Mouse (Mus musculus): Measurements from ENCODE around the gene Ank3. TPM values are rescaled to one million over a fixed set of nuclear protein-coding genes. Genes with fewer than 3 reads are reported as not detected.

The Ank3 gene
- polyA plus RNA-seq, 1 experiment, result 1.2 TPM

DNA sequence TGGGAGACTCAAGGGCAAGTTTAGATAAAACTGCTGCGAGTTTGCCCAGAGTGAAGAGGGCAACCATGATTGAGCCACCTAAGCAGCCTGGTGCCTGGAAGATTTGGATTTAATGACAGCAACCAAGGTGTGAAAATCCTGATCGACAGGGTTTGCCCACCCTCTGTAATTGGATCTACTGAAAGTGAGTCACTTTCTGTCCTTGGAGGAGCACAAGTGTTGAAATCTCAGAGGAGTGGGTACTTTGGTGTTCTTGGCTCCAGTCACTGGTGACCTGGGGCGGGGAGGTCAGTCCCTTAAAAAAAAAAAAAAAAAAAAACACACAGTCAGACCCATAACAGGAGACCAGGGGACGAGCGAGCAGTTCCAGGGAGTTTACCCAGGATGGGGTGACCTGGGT lies 624.0 kb downstream of the Ank3 start:
- Histone ChIP-seq H3K36me3 (ENCODE audit: control insufficient read depth, insufficient read depth, low read length) (no peaks in the 10 kb centered on the region), H3K4me1 (ENCODE audit: control insufficient read depth, insufficient read depth, insufficient read length) (no peaks in the 10 kb centered on the region), H3K27me3 (ENCODE audit: control insufficient read depth, insufficient read depth, low read length) (no peaks in the 10 kb centered on the region), H3K27ac (ENCODE audit: insufficient read depth, low read length) (no peak overlapping the region), H3K4me3 (ENCODE audit: extremely low read depth, insufficient read depth, insufficient read length) (no peak overlapping the region)
- 77% methylated on average over 5 of the region's 5 CpGs for WGBS
- TF ChIP-seq CTCF (IDR thresholded peaks at IDR 0.05; ENCODE audit: extremely low read depth, insufficient read depth, insufficient read length, insufficient replicate concordance) (no peak), POLR2A (IDR thresholded peaks at IDR 0.05; ENCODE audit: low read depth, low read length) (no peak)
- DNase-seq (ENCODE audit: low read depth in 1 of 2, low spot score in 2 of 2), result no peak

GRCm38 (mm10) chr10:70023861-70024260 lies 625.3 kb downstream of the Ank3 start:
- 79% methylated on average over 11 of the region's 11 CpGs for WGBS
- Histone ChIP-seq H3K27ac (ENCODE audit: insufficient read depth, low read length) (no peak overlapping the region), H3K36me3 (ENCODE audit: control insufficient read depth, insufficient read depth, low read length) (no peaks in the 10 kb centered on the region), H3K4me1 (ENCODE audit: control insufficient read depth, insufficient read depth, insufficient read length) (no peaks in the 10 kb centered on the region), H3K27me3 (ENCODE audit: control insufficient read depth, insufficient read depth, low read length) (no peaks in the 10 kb centered on the region), H3K4me3 (ENCODE audit: extremely low read depth, insufficient read depth, insufficient read length) (no peak overlapping the region)
- no peak for DNase-seq (ENCODE audit: low read depth in 1 of 2, low spot score in 2 of 2)
- TF ChIP-seq POLR2A (IDR thresholded peaks at IDR 0.05; ENCODE audit: low read depth, low read length) (no peak), CTCF (IDR thresholded peaks at IDR 0.05; ENCODE audit: extremely low read depth, insufficient read depth, insufficient read length, insufficient replicate concordance) (no peak)

DNA sequence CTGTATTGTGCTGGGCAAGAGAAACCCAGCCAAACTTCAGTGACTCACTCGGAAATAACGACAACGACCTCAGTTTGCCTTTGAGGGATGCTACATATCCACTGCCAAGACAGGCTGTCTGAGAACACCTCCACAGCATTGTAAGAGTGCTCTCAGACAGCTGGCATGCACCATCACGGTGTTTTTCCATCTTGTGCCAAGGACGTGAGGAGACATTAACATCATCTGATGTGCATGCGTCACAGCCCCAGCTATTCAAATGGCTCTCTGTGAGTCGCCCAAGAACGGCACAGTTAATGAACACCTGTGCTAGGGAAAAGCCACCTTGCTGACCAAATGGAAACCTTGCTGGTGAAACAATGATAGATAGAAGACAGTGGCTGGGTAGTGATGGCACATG lies 633.4 kb downstream of the Ank3 start:
- Histone ChIP-seq H3K27me3 (ENCODE audit: control insufficient read depth, insufficient read depth, low read length) (no peaks in the 10 kb centered on the region), H3K4me3 (ENCODE audit: extremely low read depth, insufficient read depth, insufficient read length) (no peak overlapping the region), H3K36me3 (ENCODE audit: control insufficient read depth, insufficient read depth, low read length) (no peaks in the 10 kb centered on the region), H3K4me1 (ENCODE audit: control insufficient read depth, insufficient read depth, insufficient read length) (no peaks in the 10 kb centered on the region), H3K27ac (ENCODE audit: insufficient read depth, low read length) (no peak overlapping the region)
- no peak for DNase-seq (ENCODE audit: low read depth in 1 of 2, low spot score in 2 of 2)
- 88% methylated on average over 8 of the region's 8 CpGs for WGBS
- TF ChIP-seq CTCF (IDR thresholded peaks at IDR 0.05; ENCODE audit: extremely low read depth, insufficient read depth, insufficient read length, insufficient replicate concordance) (no peak), POLR2A (IDR thresholded peaks at IDR 0.05; ENCODE audit: low read depth, low read length) (no peak)

DNA sequence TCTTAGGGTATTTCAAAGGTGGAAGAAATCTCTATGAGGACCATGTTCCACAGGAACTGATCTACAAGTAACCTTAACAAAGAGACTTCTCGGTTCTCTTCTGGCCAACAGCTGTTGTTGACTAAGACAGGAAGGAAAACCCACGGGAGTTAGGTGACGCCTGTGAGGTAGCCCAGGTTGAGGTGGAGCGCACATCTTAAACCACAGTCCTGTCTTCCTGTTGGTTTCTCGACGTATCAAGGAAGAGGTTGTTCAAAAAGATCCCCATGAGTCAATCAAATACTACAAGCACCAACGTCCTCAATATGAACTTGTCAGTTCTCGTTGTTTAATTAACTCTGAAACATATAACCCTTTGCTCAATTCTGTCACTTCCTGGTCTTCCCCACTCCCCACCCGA lies 634.4 kb downstream of the Ank3 start:
- no peak for TF ChIP-seq POLR2A (IDR thresholded peaks at IDR 0.05; ENCODE audit: low read depth, low read length)
- TF ChIP-seq CTCF (IDR thresholded peaks at IDR 0.05; ENCODE audit: extremely low read depth, insufficient read depth, insufficient read length, insufficient replicate concordance), result no peak
- Histone ChIP-seq H3K27me3 (ENCODE audit: control insufficient read depth, insufficient read depth, low read length) (no peaks in the 10 kb centered on the region), H3K36me3 (ENCODE audit: control insufficient read depth, insufficient read depth, low read length) (no peaks in the 10 kb centered on the region), H3K4me3 (ENCODE audit: extremely low read depth, insufficient read depth, insufficient read length) (no peak overlapping the region), H3K4me1 (ENCODE audit: control insufficient read depth, insufficient read depth, insufficient read length) (no peaks in the 10 kb centered on the region), H3K27ac (ENCODE audit: insufficient read depth, low read length) (no peak overlapping the region)
- WGBS, result 47% methylated on average over 9 of the region's 9 CpGs
- peak in 1 of 2 experiments; percentile 34 for DNase-seq (ENCODE audit: low read depth in 1 of 2, low spot score in 2 of 2)

- 88% methylated on average over 3 of the region's 3 CpGs for WGBS
- H3K27me3 ChIP-seq (ENCODE audit: control insufficient read depth, insufficient read depth, low read length), result no peaks in the 10 kb centered on the region
- no peak for DNase-seq (ENCODE audit: low read depth in 1 of 2, low spot score in 2 of 2)
- 0 out of 2 replicates have a peak, but pooled peaks cover under 1% of the 10 kb centered on the region for H3K4me1 ChIP-seq (ENCODE audit: control insufficient read depth, insufficient read depth, insufficient read length)
- H3K27ac ChIP-seq (ENCODE audit: insufficient read depth, low read length), result no peak overlapping the region
- H3K36me3 ChIP-seq (ENCODE audit: control insufficient read depth, insufficient read depth, low read length), result no peaks in the 10 kb centered on the region
- no peak for TF ChIP-seq POLR2A (IDR thresholded peaks at IDR 0.05; ENCODE audit: low read depth, low read length)
- no peak overlapping the region for H3K4me3 ChIP-seq (ENCODE audit: extremely low read depth, insufficient read depth, insufficient read length)
Measured at GRCm38 (mm10) chr10:70033856-70034255, 635.3 kb downstream of the Ank3 start.

GRCm38 (mm10) chr10:70039871-70040291 lies 641.3 kb downstream of the Ank3 start:
- H3K36me3 ChIP-seq (ENCODE audit: control insufficient read depth, insufficient read depth, low read length), result no peaks in the 10 kb centered on the region
- no peaks in the 10 kb centered on the region for H3K27me3 ChIP-seq (ENCODE audit: control insufficient read depth, insufficient read depth, low read length)
- TF ChIP-seq POLR2A (IDR thresholded peaks at IDR 0.05; ENCODE audit: low read depth, low read length) (no peak), CTCF (IDR thresholded peaks at IDR 0.05; ENCODE audit: extremely low read depth, insufficient read depth, insufficient read length, insufficient replicate concordance) (no peak)
- peak overlapping the region; percentile 10; the same call in 1 of the 2 replicates for H3K4me3 ChIP-seq (ENCODE audit: extremely low read depth, insufficient read depth, insufficient read length)
- DNase-seq (ENCODE audit: low read depth in 1 of 2, low spot score in 2 of 2), result peak; percentile 52 to 61
- 60% methylated on average over 17 of the region's 17 CpGs for WGBS
- H3K4me1 ChIP-seq (ENCODE audit: control insufficient read depth, insufficient read depth, insufficient read length), result peaks cover 6% of the 10 kb centered on the region
- H3K27ac ChIP-seq (ENCODE audit: insufficient read depth, low read length), result peak overlapping the region; percentile 75

DNA sequence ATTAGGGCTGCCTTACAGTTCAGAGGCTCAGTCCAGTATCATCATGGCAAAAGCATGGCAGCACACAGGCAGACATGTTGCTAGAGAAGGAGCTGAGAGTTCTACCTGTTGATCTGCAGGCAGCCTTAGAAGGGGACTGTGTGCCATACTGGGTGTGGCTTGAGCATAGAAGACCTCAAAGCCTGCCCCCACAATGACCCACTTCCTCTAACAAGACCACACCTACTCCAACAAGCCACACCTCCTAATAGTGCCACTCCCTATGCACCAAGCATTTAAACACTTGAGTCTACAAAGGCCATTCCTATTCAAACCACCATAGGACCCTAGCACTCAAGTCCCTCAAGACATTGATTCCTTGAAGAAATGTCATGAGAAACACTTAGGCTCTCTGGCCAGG lies 643.0 kb downstream of the Ank3 start:
- DNase-seq (ENCODE audit: low read depth in 1 of 2, low spot score in 2 of 2), result no peak
- Histone ChIP-seq H3K36me3 (ENCODE audit: control insufficient read depth, insufficient read depth, low read length) (no peaks in the 10 kb centered on the region), H3K27ac (ENCODE audit: insufficient read depth, low read length) (no peak overlapping the region), H3K4me1 (ENCODE audit: control insufficient read depth, insufficient read depth, insufficient read length) (peaks cover 6% of the 10 kb centered on the region), H3K4me3 (ENCODE audit: extremely low read depth, insufficient read depth, insufficient read length) (no peak overlapping the region), H3K27me3 (ENCODE audit: control insufficient read depth, insufficient read depth, low read length) (no peaks in the 10 kb centered on the region)
- no peak for TF ChIP-seq POLR2A (IDR thresholded peaks at IDR 0.05; ENCODE audit: low read depth, low read length)
- no peak for TF ChIP-seq CTCF (IDR thresholded peaks at IDR 0.05; ENCODE audit: extremely low read depth, insufficient read depth, insufficient read length, insufficient replicate concordance)

All from spleen, adult 2 months (tissue).